Mouse (Mus musculus) brain, embryonic 18.5 days (tissue): ENCODE data around the gene Fezf2.

Experiments
- DNase-seq: peaks from one replicate; pipeline ENCODE4 v3.0.0-alpha.2; 2012; ENCODE audit warnings: low read depth, low spot score

The Fezf2 gene

GRCm38 (mm10) chr14:12342458-12343131 is 5.4 kb downstream of the Fezf2 start:
- no peak for DNase-seq

GRCm38 (mm10) chr14:12341789-12342457 is 6.1 kb downstream of the Fezf2 start:
- DNase-seq = no peak

GRCm38 (mm10) chr14:12341075-12341788 is 6.8 kb downstream of the Fezf2 start:
- no peak for DNase-seq

GRCm38 (mm10) chr14:12340238-12341074 is 7.5 kb downstream of the Fezf2 start:
- no peak for DNase-seq

GRCm38 (mm10) chr14:12338811-12339565 is 9.0 kb downstream of the Fezf2 start:
- DNase-seq = no peak

GRCm38 (mm10) chr14:12337998-12338809 is 9.8 kb downstream of the Fezf2 start:
- DNase-seq = no peak

- no peak for DNase-seq
Observed at GRCm38 (mm10) chr14:12337421-12337997, 10.5 kb downstream of the Fezf2 start.

- DNase-seq = no peak
Observed at GRCm38 (mm10) chr14:12334925-12335324, 13.1 kb downstream of the Fezf2 start.

- no peak for DNase-seq
Observed at GRCm38 (mm10) chr14:12333622-12334021, 14.4 kb downstream of the Fezf2 start.

- no peak for DNase-seq
Observed at GRCm38 (mm10) chr14:12303106-12303505, 44.9 kb downstream of the Fezf2 start.

- no peak for DNase-seq
Observed at GRCm38 (mm10) chr14:12300677-12301076, 47.3 kb downstream of the Fezf2 start.

GRCm38 (mm10) chr14:12300275-12300674 is 47.7 kb downstream of the Fezf2 start:
- DNase-seq = no peak

GRCm38 (mm10) chr14:12299654-12300053 is 48.3 kb downstream of the Fezf2 start:
- no peak for DNase-seq

GRCm38 (mm10) chr14:12299171-12299570 is 48.8 kb downstream of the Fezf2 start:
- no peak for DNase-seq

GRCm38 (mm10) chr14:12296391-12296790 is 51.6 kb downstream of the Fezf2 start:
- DNase-seq = no peak
